Mouse (Mus musculus) left cerebral cortex, postnatal 10 days (tissue): Measurements from ENCODE around the gene Ppp1r10. TPM values are rescaled to one million over a fixed set of nuclear protein-coding genes. Genes with fewer than 3 reads are reported as not detected.
"Not testable (repeated sequence)": the region's sequence is repeated elsewhere in the genome, so short reads cannot be mapped to it uniquely, and the experiment has no call there.

Experiments used
- DNase-seq, 2 experiments: peaks; one replicate each; pipeline ENCODE4 v3.0.0; 2021 to 2022; ENCODE audit warnings: low spot score in 2 of 2, mixed read lengths in 1 of 2; ENCODE audit errors: extremely low spot score in 1 of 2
- intact Hi-C: fragments of 180-260 bp; cut with DNase I; formaldehyde crosslinking; loops from one replicate; pipeline ENCODE4 v1.15.1; 2025
- total RNA-seq, 2 experiments: library from RNA; stranded (reverse); gene quantifications; 2 replicates each; pipeline ENCODE4 v1.2.3; 2021

The Ppp1r10 gene
- total RNA-seq, 2 experiments from 2014 or later = 57.2 to 66.5 TPM

DNA sequence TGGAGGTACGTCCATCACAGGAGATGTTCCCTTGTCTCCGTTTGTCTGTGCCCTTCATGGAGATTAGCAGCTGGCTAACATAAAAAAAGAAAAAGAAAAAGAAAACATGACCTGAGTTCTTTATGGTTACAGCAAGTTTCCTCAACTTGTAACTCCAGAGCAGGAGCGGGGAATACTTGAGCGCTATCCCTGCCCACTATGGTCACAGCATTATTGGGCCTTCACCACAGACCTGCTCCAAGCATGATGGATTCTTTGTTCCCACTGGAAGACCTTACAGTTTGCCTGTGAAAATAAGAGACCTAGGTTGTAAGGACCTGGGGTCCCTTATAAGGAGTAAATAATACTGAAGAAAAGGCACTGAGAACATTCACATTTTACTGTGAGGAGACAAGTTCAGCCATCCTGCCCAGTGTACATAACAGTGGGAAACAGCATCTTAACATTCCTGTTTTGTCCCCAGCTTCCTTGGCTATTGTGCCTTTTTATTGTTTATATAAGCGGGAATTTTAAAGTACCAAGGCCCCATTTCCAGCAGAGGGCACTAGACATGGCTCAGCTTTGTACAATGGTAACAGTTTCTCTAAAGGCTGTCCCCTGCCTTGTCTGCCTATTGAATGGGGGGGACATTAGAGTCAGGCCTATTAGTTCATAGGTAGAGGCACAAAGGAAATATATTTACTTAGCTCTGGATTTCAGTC, 4.8 kb downstream of the Ppp1r10 start:
- DNase-seq = no peak
- intact Hi-C loops = no loop called here

DNA sequence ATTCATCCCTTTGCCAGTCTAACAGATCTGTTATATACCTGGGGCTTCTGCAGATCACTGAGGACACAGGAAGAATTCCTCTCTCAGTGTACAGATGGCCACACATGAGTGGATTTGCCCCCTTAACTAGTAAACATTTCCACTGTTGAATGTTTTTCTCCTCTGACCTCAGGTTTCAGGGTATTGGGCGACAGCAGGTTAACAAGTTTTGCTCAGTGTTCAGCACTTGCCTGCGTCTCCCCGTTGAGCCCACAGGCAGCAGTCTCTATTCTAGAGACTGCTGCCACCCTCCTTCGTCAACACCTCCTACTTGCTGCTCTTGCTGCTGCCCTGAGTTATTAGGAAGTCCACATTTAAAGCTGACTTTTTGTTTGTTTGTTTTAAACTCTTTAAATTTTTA, 5.5 kb downstream of the Ppp1r10 start:
- intact Hi-C loops = no loop called here
- no peak for DNase-seq

DNA sequence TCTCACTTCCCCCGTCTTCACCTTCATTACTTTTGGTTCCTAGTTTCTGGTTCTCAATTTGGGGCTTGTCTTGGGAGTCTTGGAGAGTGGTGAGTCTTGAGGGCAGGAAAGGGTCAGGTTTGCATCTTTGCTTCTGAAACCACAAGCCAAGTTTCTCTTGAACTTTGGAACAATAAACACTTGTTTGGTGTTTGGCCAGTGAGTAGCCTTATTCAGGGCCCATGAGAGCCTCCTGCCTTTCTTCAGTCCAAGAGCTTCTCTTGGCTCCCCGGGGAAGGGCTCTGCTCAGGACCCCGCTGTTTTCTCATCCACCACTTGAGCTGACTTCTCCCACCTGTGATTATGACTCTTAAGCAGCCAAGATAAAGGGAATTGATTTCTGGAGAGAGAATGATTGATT, 6.3 kb downstream of the Ppp1r10 start:
- no peak for DNase-seq
- intact Hi-C loops = no loop called here

DNA sequence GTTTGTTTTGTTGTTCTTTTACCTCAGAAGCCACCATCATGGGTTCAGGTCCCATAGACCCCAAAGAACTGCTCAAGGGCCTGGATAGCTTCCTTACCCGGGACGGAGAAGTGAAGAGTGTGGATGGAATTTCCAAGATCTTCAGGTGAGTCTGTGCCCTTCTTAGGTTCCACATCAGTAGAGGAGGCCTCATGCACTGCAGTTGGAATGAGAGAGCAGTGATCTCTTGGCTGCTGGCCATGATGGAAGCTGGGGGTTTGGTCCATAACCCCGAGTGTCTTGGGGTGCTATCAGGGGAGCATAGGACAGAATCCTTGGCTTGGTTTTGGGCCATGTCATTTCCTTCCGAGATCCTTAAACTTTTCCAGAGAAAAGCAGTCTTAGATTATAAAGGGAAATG, 7.0 kb downstream of the Ppp1r10 start:
- intact Hi-C loops = no loop called here
- no peak for DNase-seq

DNA sequence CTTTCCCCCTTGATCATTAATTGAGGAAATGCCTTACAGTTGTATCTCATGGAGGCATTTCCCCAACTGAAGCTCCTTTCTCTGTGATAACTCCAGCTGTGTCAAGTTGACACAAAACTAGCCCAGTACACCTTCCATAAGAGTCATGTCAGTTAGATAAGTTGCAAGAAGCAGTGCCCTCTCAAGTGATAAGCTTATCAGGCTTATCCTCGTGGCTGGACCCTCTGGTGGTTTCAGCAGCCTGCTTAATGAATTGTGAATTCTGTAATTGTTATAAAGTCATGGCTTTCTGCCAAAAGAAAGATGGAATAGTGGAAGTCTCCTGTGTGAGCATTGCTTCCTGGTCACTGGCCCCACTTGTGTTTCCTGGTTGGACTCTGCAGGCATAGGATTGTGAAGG, 11.2 kb downstream of the Ppp1r10 start:
- intact Hi-C loops = loop anchor here (5.0 kb wide), 1 partner anchor 35 kb away; no protein-coding TSS in a partner anchor
- DNase-seq = no peak

DNA sequence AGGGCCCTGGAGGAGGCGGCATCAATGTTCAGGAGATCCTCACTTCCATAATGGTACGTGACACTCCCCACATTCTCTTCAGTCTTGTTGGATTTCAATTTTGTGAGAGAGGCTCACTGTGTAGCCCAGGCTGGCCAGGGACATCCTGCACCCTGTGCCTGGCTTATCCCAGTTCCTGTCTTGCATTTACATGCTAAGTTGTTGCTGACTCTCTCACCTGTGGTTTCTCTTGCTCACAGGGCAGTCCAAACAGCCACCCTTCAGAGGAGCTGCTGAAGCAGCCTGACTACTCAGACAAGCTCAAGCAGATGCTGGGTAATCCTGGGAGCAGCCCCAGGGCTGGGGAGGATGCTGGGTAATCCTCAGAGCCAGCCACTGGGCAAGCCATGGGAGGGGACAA, 13.3 kb downstream of the Ppp1r10 start:
- no peak for DNase-seq
- intact Hi-C loops = loop anchor here (5.0 kb wide), 1 partner anchor 33 kb away; no protein-coding TSS in a partner anchor

DNA sequence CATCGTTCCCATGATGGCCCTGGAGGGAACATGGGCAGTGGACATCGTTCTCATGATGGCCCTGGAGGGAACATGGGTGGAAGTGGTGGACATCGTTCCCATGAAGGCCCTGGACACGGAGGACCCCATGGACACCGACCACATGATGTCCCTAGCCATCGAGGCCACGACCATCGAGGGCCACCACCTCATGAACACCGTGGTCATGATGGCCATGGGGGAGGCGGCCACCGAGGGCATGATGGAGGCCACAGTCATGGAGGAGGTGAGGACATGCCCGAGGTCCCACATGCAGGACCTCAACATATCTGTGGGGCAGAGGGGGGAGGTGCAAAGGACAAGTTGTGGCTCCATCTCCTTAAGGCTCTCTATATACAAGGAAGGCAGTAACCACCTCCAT, 14.4 kb downstream of the Ppp1r10 start:
- no peak for DNase-seq
- intact Hi-C loops = no loop called here

DNA sequence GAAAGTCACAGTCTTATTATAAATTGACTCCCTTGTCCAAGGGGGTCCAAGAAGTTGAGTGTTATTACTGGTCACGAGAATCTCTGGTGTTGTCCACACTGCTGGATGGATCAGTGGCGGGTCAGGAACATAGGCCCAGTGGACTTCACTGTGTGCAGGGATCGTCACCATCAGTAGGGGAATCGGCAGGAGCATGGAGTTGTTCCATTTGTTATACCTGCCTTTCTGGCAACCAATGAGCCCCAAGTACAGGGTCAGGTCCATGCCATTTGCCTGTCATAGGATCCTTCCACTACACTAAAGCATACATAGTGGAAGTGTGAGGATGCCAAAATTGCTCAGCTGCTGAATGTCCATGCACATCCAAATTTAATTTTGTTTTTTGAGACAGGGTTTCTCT, 16.4 kb downstream of the Ppp1r10 start:
- no peak for DNase-seq
- intact Hi-C loops = no loop called here

DNA sequence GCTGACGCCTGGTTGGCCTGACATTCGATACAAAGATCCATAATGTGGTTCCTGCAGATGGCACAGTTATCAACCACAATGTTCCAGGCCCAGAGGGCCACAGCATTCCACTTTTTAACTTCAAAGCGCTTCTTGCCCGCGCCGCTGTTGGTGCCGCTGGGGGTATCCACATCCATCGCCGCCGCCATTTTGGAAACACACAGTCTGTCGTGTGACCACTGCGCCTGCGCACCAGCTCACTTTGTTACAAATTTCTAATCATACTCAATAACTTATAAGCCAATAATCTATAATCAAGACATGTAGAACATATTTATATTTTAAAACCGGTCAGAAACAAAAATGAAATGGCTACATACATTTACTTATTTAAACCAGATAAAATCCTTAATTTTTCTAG, 19.5 kb downstream of the Ppp1r10 start:
- DNase-seq, intact Hi-C loops: not testable (repeated sequence)

DNA sequence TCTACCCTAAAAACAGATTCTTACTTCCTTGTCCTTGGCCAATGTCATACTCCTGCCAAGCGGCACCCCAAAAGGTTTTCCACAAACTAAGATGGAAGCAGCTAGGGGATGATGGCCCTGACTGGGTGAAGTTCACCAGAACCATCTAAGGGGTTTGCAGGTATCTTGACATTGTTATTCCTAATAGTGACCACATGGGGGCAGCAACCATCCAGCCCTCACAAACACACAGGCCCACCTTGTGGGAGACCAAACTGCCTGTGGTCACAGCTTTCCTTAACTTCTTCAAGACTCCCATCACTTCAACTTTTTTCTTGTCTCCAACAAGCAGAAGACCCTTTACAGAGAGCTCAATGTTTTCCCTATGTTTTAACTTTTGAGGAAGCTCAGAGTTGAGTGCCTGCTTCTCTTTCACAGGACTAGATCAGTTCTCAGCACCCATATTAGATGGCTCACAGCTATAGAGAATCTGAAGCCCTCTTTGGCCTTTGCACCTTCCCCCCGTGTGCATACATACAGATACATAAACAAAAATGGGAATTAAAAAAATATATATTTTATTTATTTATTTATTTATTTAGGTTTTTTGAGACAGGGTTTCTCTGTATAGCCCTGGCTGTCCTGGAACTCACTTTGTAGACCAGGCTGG, 21.6 kb downstream of the Ppp1r10 start:
- DNase-seq = no peak
- intact Hi-C loops = no loop called here

DNA sequence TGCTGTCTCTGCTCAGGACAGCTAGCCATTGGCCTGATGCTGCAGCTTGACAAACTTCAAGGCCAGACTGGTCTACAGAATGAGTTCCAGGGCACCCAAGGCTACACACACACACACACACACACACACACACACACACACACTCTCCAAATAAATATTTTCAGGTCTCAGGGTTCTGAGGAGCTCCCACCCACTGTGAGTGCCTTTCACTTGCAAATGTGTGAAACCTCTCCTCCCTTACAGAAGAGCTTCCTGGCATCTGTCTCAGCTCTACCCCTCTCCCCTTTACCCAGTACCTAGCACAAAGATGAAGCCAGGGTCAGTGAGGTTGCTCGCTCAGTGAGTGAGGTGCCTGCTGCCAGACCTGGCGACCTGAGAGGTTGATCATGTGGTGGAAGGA, 22.9 kb downstream of the Ppp1r10 start:
- intact Hi-C loops = no loop called here
- DNase-seq = no peak

DNA sequence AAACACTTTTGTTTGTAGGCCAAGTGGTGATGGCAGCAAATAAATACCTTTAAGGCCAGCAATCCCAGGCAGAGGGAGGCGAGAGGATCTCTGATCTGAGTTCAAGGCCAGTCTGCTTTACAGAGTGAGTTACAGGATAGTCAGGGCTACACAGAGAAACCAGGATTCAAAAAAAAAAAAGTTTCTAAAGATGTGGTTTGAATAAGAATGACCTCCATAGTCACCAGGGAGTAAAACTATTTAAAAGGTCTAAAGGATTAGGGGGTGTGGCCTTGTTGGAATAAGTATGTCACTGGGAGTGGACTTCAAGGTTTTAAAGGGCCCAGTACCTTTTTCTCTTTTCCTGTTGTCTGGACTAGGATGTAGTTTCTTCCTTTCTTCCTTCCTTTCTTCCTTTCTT, 23.7 kb downstream of the Ppp1r10 start:
- intact Hi-C loops = no loop called here
- no peak for DNase-seq

DNA sequence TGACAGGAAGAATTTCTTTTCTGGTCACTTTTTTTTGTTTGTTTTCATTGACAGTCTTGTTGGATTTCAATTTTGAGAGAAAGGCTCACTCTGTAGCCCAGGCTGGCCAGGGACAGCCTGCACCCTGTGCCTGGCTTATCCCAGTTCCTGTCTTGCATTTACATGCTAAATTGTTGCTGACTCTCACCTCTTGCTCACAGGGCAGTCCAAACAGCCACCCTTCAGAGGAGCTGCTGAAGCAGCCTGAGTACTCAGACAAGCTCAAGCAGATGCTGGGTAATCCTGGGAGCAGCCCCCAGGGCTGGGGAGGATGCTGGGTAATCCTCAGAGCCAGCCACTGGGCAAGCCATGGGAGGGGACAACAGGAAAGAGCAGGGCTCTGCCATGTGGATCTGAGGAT, 34.7 kb downstream of the Ppp1r10 start:
- intact Hi-C loops, DNase-seq: not testable (repeated sequence)

DNA sequence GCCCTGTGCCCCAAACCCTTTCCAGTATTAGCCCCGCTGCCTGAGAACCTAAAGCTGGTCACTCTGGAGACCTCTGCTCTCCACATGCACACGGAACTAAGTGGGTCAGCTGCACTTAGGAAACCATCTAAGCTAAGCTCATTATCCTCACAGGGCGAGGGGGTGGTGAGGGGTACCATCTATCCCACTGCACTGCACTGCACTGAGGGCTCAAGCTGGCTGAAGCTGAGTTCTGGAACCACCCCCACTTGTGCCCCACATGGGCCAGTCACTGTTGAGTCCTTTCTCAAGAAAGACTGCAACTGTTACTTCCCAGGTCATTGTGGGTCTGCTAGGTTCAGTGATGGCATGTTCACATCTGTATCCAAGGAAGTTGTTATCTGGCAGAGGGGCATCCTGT, 36.3 kb downstream of the Ppp1r10 start:
- intact Hi-C loops, DNase-seq: not testable (repeated sequence)

DNA sequence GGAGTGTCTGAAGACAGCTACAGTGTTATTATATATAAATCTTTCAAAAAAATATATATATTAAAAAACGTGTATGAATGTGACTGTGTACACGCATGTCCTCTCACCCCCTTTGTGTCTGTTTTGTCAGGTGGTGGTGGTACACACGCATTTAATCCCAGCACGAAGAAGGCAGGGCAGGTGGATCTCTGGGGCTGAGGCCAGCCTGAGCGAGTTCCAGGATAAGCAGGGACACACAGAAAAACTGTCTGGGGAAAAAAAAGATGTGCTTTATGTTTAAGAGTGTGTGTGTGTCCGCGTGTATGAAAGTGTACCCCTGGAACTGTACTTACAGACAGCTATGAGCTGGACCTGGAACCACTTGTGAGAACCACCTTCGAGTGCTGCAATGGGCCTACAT, 38.4 kb downstream of the Ppp1r10 start:
- intact Hi-C loops = no loop called here
- DNase-seq = no peak

DNA sequence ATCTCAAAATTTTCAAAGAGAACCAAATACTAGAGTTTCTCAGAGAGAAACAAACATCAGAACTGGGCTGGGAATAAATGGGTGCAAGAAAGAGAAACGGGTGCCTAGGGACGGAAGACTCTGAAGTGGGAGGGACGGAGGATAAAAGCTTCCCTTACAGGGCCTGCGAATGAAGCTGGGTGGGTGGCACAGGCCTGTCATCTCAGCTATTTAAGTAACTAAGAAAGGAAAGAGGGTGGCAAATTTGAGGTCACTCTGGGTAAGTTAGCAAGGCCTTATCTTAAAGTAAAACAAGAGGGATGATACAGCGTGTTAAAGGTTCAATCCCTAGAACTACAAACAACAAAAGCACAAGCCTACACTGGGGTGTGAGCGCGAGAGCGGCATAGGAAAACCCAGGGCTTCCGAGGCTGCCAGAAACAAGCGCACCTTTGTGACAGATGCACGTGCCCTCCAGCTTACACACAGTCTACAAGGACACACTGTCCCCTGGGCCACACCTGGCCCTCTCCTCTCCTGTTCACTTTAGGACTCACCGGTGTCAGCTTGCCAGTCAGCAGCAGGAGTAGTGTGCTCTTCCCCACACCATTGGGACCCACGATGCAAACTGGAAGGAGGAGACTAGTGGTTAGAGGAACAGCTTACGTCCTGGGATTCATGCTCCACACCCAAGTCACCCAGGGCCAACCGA, 42.4 kb downstream of the Ppp1r10 start:
- intact Hi-C loops = no loop called here
- DNase-seq = no peak

DNA sequence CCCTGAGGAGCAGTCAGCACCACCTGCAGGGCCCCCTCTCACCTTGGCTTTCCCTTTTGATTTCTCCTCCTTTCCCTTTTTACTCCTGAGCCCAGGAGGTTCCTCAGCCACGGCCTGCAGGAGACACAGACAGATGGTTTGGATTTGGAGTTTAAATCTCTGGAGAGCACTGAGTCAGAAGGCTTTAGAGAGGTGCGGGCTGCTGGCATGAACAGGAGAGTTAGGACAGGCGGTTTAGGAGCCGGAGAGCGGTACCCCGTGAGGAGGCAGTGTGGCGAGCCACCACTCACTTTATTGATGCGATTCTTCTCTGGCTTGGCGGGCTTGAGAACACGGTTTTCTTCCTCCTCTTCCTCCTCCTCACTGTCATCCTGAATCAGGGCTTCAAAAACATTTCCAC, 47.0 kb downstream of the Ppp1r10 start:
- intact Hi-C loops = loop anchor here (5.0 kb wide), 1 partner anchor 36 kb away; no protein-coding TSS in a partner anchor
- no peak for DNase-seq

DNA sequence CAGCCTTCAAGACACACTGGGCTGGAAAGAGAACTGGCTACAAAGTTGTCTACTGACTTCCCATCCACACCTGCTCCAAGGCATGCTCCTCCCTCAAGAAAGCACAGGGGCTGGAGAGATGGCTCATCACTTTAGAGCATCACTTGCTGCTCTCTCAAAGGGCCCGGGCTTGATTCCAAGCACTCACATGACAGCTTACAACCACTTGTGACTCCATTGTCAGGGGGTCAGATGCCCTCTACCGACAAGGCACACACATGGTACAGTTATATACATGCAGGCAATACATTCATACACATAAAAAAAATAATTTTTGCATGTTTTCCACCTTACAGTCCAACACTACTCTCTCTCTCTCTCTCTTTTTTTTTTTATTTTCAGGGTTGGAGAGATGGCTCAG, 51.4 kb downstream of the Ppp1r10 start:
- intact Hi-C loops = no loop called here
- DNase-seq = no peak

DNA sequence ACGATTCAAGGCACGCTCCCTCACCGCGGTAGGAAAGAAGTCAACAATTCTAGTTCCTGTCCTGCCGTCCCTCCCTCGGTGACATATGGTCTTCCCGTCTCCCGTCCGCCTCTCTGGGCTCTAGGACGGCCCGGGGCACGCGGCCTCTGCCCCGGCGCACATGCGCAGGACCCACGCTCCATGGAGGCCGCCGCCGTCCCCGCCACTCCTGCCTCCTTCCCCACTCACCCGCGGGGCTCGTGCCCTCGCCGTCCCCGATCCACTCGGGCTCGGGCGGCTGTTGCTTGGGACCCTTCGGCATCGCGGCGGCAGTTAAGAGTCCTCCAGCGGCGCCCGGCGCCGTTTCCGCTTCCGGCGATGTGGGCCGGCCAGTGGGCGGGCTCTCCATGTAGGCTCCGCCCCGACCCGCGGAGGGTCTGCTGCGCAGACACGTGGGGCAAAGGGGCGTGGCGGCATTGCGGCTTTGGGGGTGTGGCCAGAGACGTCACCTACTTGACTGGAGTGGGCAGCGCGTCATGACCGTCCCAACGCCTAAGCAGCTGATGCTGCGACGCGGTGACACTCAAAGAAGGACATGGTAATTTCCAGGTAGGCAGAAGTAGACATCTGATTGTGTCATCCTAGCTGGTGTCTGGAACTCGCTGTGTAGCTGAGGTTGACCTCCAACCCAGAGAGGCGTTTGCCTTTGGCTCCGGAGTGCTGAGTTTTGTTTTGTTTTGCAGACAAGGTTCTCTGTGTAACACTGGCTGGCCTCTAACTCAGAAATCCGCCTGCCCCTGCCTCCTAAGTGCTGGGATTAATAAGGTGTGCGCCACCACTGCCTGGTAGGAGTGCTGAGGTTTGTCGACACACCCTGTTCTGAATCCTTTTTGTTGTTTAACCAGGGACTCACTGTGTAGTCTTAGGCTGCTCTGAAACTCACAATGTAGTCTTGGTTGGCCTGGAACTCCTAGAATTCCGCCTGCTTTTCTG, 53.5 kb downstream of the Ppp1r10 start, which contains the start of gene Abcf1:
TSS of gene Abcf1 (minus strand) at position 344 of the 972 bp plus-strand sequence.
- peak; percentile 97 to 99 for DNase-seq
- intact Hi-C loops = no loop called here
